Mouse (Mus musculus) hindbrain, embryonic 15.5 days (tissue): ENCODE results near the gene Chst3. TPM values are rescaled to one million over a fixed set of nuclear protein-coding genes. Genes with fewer than 3 reads are reported as not detected.
"Not testable (repeated sequence)": the region's sequence is repeated elsewhere in the genome, so short reads cannot be mapped to it uniquely, and the experiment has no call there.

Experiments
- ATAC-seq: fragments of 200-750 bp; cut with Nextera tagmentation; 2 replicates; pipeline ENCODE4 v1.8.0; 2017; ENCODE audit warnings: low read depth, moderate number of reproducible peaks, moderate TSS enrichment; ENCODE audit not compliant: low FRiP score
- H3K27ac ChIP-seq: fragments of 300-500 bp; sonication (generic); replicated peaks from 2 replicates; pipeline ENCODE4 v1.5.1; 2015; ENCODE audit warnings: mild to moderate bottlenecking, inconsistent platforms
- H3K27me3 ChIP-seq: fragments of 300-500 bp; sonication (generic); 2 replicates; pipeline ENCODE4 v1.6.1; 2015; ENCODE audit warnings: control low read depth, inconsistent platforms
- H3K36me3 ChIP-seq: fragments of 300-500 bp; sonication (generic); 2 replicates; pipeline ENCODE4 v1.6.1; 2015; ENCODE audit warnings: control low read depth, inconsistent platforms
- H3K4me1 ChIP-seq: fragments of 300-500 bp; sonication (generic); replicated peaks from 2 replicates; pipeline ENCODE4 v1.6.1; 2015; ENCODE audit warnings: control low read depth, inconsistent platforms
- H3K4me2 ChIP-seq: fragments of 300-500 bp; sonication (generic); 2 replicates; pipeline ENCODE4 v1.6.1; 2015; ENCODE audit warnings: moderate library complexity, mild to moderate bottlenecking, inconsistent platforms
- H3K4me3 ChIP-seq: fragments of 300-500 bp; sonication (generic); 2 replicates; pipeline ENCODE4 v1.5.1; 2015; ENCODE audit warnings: mild to moderate bottlenecking, inconsistent platforms
- H3K9ac ChIP-seq: fragments of 300-500 bp; sonication (generic); 2 replicates; pipeline ENCODE4 v1.6.1; 2015; ENCODE audit warnings: inconsistent platforms
- H3K9me3 ChIP-seq: fragments of 300-500 bp; sonication (generic); 2 replicates; pipeline ENCODE4 v1.6.1; 2016; ENCODE audit warnings: control low read depth, inconsistent platforms
- WGBS: fragments of 180-500 bp; shearing (Covaris S2); methylation state at CpG from one replicate; pipeline ENCODE4 v1.1.7; 2015; 5-methylcytosine and 5-hydroxymethylcytosine counted together
- polyA plus RNA-seq: library from polyadenylated mRNA; unstranded; fragments of >200 nt; fragmentation: Nextera tagmentation; extraction: Ambion mirVana; gene quantifications from 2 replicates; pipeline ENCODE4 v1.2.1, GENCODE M21; 2015

The Chst3 gene
- polyA plus RNA-seq, 1 experiment from 2014 or later: 2.2 TPM

- Histone ChIP-seq H3K27me3 (no peaks in the 10 kb centered on the region), H3K36me3 (no peaks in the 10 kb centered on the region), H3K9me3 (no peaks in the 10 kb centered on the region), H3K9ac (no peak overlapping the region), H3K4me3 (no peak overlapping the region), H3K27ac (no peak overlapping the region), H3K4me1 (no peaks in the 10 kb centered on the region), H3K4me2 (no peak overlapping the region)
- WGBS: 68% methylated on average over 4 of the region's 4 CpGs
- no peak for ATAC-seq
Measured at GRCm38 (mm10) chr10:60252187-60252586, 33.1 kb upstream of the Chst3 start.

GRCm38 (mm10) chr10:60250426-60250965 is 31.4 kb upstream of the Chst3 start:
- no peak overlapping the region for H3K9ac ChIP-seq
- no peaks in the 10 kb centered on the region for H3K36me3 ChIP-seq
- no peak overlapping the region for H3K4me3 ChIP-seq
- no peaks in the 10 kb centered on the region for H3K9me3 ChIP-seq
- H3K4me2 ChIP-seq: no peak overlapping the region
- no peaks in the 10 kb centered on the region for H3K27me3 ChIP-seq
- H3K4me1 ChIP-seq: no peaks in the 10 kb centered on the region
- ATAC-seq: no peak
- WGBS: 76% methylated on average over 13 of the region's 13 CpGs
- no peak overlapping the region for H3K27ac ChIP-seq

GRCm38 (mm10) chr10:60248345-60248744 is 29.3 kb upstream of the Chst3 start:
- 43% methylated on average over 3 of the region's 3 CpGs for WGBS
- H3K36me3 ChIP-seq, ATAC-seq: not testable (repeated sequence)

GRCm38 (mm10) chr10:60246519-60246918 is 27.5 kb upstream of the Chst3 start:
- no peak for ATAC-seq
- H3K4me1 ChIP-seq: no peaks in the 10 kb centered on the region
- H3K4me3 ChIP-seq: no peak overlapping the region
- WGBS: 36% methylated on average over 5 of the region's 5 CpGs
- H3K27me3 ChIP-seq: no peaks in the 10 kb centered on the region
- no peaks in the 10 kb centered on the region for H3K36me3 ChIP-seq
- H3K9ac ChIP-seq: no peak overlapping the region
- no peak overlapping the region for H3K27ac ChIP-seq
- no peaks in the 10 kb centered on the region for H3K9me3 ChIP-seq
- H3K4me2 ChIP-seq: no peak overlapping the region

More at GRCm38 (mm10) chr10:60248345-60248744, 29.3 kb upstream of the Chst3 start:
- not testable (repeated sequence) for H3K4me2 ChIP-seq, H3K9me3 ChIP-seq, H3K4me3 ChIP-seq, H3K27me3 ChIP-seq, H3K9ac ChIP-seq, H3K4me1 ChIP-seq, H3K27ac ChIP-seq

- no peaks in the 10 kb centered on the region for H3K36me3 ChIP-seq
- 77% methylated on average over 7 of the region's 7 CpGs for WGBS
- no peak for ATAC-seq
- no peak overlapping the region for H3K4me3 ChIP-seq
- no peaks in the 10 kb centered on the region for H3K27me3 ChIP-seq
- H3K9me3 ChIP-seq: no peaks in the 10 kb centered on the region
- no peaks in the 10 kb centered on the region for H3K4me1 ChIP-seq
- no peak overlapping the region for H3K9ac ChIP-seq
- H3K4me2 ChIP-seq: no peak overlapping the region
- H3K27ac ChIP-seq: no peak overlapping the region
Measured at GRCm38 (mm10) chr10:60245635-60246034, 26.6 kb upstream of the Chst3 start.

- WGBS: 2% methylated on average over 8 of the region's 8 CpGs
- Histone ChIP-seq H3K9me3 (no peaks in the 10 kb centered on the region), H3K4me2 (no peak overlapping the region)
Measured at GRCm38 (mm10) chr10:60245041-60245440, 26.0 kb upstream of the Chst3 start.

GRCm38 (mm10) chr10:60243941-60244340 is 24.9 kb upstream of the Chst3 start:
- no peak overlapping the region for H3K4me3 ChIP-seq
- H3K27me3 ChIP-seq: no peaks in the 10 kb centered on the region
- H3K27ac ChIP-seq: no peak overlapping the region
- no peaks in the 10 kb centered on the region for H3K4me1 ChIP-seq
- H3K36me3 ChIP-seq: no peaks in the 10 kb centered on the region
- 92% methylated on average over 5 of the region's 5 CpGs for WGBS
- no peak overlapping the region for H3K9ac ChIP-seq
- H3K9me3 ChIP-seq: no peaks in the 10 kb centered on the region
- H3K4me2 ChIP-seq: no peak overlapping the region
- ATAC-seq: no peak

More at GRCm38 (mm10) chr10:60245041-60245440, 26.0 kb upstream of the Chst3 start:
- Histone ChIP-seq H3K4me1 (no peaks in the 10 kb centered on the region), H3K9ac (no peak overlapping the region), H3K4me3 (no peak overlapping the region), H3K36me3 (no peaks in the 10 kb centered on the region), H3K27ac (no peak overlapping the region), H3K27me3 (no peaks in the 10 kb centered on the region)
- peak; percentile 78 for ATAC-seq

- H3K9ac ChIP-seq: no peak overlapping the region
- H3K36me3 ChIP-seq: no peaks in the 10 kb centered on the region
- no peaks in the 10 kb centered on the region for H3K9me3 ChIP-seq
- H3K4me3 ChIP-seq: no peak overlapping the region
- no peaks in the 10 kb centered on the region for H3K4me1 ChIP-seq
- ATAC-seq: no peak
- 86% methylated on average over 6 of the region's 6 CpGs for WGBS
- H3K27ac ChIP-seq: no peak overlapping the region
- H3K27me3 ChIP-seq: no peaks in the 10 kb centered on the region
- H3K4me2 ChIP-seq: no peak overlapping the region
Measured at GRCm38 (mm10) chr10:60240416-60240815, 21.4 kb upstream of the Chst3 start.

GRCm38 (mm10) chr10:60237475-60238154 is 18.6 kb upstream of the Chst3 start:
- no peak for ATAC-seq
- no peaks in the 10 kb centered on the region for H3K36me3 ChIP-seq
- H3K9ac ChIP-seq: no peak overlapping the region
- H3K9me3 ChIP-seq: no peaks in the 10 kb centered on the region
- WGBS: 68% methylated on average over 10 of the region's 10 CpGs
- H3K4me1 ChIP-seq: no peaks in the 10 kb centered on the region
- no peak overlapping the region for H3K27ac ChIP-seq
- H3K4me2 ChIP-seq: no peak overlapping the region
- no peak overlapping the region for H3K4me3 ChIP-seq
- H3K27me3 ChIP-seq: no peaks in the 10 kb centered on the region

GRCm38 (mm10) chr10:60235876-60236275 is 16.8 kb upstream of the Chst3 start:
- not testable (repeated sequence) for H3K36me3 ChIP-seq, ATAC-seq
- WGBS: 96% methylated on average over 6 of the region's 6 CpGs

GRCm38 (mm10) chr10:60234006-60234405 is 14.9 kb upstream of the Chst3 start:
- Histone ChIP-seq H3K4me2 (no peak overlapping the region), H3K27ac (no peak overlapping the region), H3K4me1 (no peaks in the 10 kb centered on the region), H3K4me3 (no peak overlapping the region), H3K36me3 (no peaks in the 10 kb centered on the region), H3K9me3 (no peaks in the 10 kb centered on the region), H3K27me3 (no peaks in the 10 kb centered on the region), H3K9ac (no peak overlapping the region)
- no peak for ATAC-seq
- WGBS: 80% methylated on average over 9 of the region's 9 CpGs

More at GRCm38 (mm10) chr10:60235876-60236275, 16.8 kb upstream of the Chst3 start:
- not testable (repeated sequence) for H3K4me2 ChIP-seq, H3K9me3 ChIP-seq, H3K4me1 ChIP-seq, H3K4me3 ChIP-seq, H3K27me3 ChIP-seq, H3K9ac ChIP-seq, H3K27ac ChIP-seq

GRCm38 (mm10) chr10:60230321-60231088 is 11.4 kb upstream of the Chst3 start:
- whole genome bisulfite sequencing: 74% methylated on average over 6 of the region's 6 CpGs
- H3K4me2 ChIP-seq: no peak overlapping the region
- no peaks in the 10 kb centered on the region for H3K36me3 ChIP-seq
- H3K4me1 ChIP-seq: no peaks in the 10 kb centered on the region
- H3K4me3 ChIP-seq: no peak overlapping the region
- no peak overlapping the region for H3K9ac ChIP-seq
- no peak for ATAC-seq
- H3K27ac ChIP-seq: no peak overlapping the region
- no peaks in the 10 kb centered on the region for H3K9me3 ChIP-seq
- H3K27me3 ChIP-seq: no peaks in the 10 kb centered on the region
